Mouse (Mus musculus) cerebellum, postnatal 10 days (tissue): Measurements from ENCODE around the gene Spag9.

Experiments
- DNase-seq, 2 experiments: peaks; one replicate each; pipeline ENCODE4 v3.0.0; 2021; ENCODE audit warnings: mixed read lengths in 2 of 2

The Spag9 gene

DNA sequence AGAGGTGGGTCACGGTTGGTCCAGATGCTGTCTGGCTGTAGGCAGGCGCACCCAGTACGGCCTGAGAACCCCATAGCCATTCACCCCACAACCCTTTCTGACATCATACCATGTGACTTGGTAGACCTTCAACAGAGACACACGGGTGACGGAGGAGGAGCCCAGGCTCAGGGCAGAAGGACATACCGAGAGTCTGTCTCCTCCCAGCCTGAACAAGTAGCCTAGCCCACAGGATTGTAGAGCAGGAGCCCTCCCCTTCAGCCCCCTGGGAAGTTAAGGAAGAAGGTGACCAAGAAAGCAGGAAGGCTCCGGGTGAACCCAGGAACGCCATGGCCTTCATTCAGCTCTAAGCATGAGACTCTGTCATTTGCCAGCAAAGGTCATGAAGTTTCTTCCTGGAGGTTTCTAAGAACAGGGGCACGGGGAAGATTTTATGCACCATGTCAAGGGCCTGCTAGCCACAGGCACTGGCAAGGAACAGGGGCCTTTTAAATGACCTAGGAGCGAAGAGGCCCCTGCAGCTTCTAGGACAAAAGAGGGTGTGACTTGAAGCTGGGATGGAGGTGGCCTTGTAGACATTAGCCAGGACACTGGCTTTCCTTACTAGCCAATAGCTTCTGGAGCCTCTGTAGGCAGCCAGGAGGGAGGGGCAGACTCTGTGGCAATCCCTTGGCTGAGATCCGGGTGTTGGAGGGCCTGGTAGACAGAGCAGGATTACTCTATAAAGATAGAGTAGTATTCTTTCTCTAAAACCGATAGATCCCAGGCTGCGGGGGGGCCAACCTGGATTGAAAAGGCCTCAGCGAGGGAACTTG is 163.4 kb downstream of the Spag9 start:
- peak; percentile 83 to 90 for DNase-seq

DNA sequence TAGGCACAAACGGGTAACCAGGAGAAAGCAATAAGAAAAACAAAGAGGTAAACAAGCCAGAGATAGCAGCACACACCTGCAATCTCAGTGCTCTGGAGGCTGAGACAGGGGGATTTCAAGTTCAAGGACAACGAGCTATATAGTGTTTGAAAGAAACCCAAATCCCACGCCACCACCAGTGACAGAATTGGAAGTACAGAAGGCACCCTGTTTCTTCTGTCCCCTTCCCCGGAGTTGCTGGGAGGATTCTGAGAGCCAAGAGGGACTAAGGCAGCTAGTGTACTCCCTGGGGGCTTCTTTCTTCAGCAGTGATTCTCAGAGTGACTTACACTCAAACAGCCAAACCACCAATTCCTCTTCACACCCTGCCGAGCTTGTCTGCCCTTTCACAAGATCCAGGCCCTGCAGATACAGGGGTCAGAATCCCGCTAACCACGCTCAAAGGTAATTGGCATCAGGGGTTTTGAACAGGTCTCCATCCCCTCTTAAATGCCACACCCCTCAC is 164.1 kb downstream of the Spag9 start:
- no peak for DNase-seq

DNA sequence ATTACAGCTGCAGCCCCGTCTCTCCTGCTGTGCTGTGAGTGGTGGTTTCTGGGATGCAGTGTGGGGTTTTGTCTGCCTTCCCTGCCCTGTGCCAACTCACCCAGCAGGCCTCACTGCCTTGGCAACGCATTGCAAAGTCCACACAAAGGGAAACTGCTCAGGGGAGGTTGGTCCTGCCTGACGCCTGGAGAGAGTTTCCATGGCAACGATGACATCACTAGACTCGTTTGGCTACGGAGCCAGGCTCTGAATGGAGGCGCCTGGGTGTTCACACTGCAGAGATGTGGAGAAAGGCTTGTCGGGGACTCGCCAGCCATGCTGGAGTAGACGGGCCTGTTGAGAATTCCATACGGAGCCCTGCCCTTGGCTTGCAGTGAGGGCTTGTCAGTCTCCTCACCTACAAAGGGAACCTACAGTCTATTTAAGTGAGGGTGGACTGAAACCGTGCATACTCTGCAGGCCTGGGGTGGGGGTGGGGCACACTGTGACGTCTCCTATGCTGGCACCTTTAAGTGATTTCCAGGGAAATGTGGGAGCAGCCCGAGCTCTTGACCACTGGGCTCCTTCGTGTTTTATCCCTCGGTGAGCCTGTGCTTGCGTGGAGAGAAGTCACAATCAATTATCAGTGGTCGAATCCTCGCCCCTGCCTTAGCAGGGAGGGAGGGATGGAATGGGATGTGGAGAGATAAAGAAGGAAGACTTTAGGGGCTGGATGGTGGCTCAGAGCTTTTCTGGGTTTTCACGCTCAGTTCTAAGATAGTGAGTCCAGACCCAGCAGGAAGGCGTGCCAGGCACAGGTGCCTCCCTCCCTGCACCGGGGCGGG is 164.8 kb downstream of the Spag9 start:
- peak; percentile 98 for DNase-seq

DNA sequence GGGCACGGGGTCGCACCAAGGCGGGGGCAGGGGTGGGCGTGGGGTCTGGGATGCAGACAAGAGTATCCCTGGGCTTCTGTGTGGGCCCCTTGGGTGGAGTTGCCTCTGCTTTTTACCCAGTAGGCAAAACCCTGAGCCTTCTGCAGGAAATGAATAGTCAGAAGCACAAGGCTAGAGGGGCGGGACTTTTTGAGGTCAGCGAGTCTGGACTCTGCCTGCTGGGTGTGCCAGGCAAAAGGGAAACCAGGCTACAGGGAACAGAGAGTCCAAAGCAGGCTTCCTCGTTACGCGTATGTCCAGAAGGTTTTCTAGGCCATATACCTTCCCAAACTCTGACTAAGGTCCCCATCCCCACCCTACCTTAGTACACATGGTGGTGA is 165.4 kb downstream of the Spag9 start:
- peak; percentile 67 to 71 for DNase-seq

DNA sequence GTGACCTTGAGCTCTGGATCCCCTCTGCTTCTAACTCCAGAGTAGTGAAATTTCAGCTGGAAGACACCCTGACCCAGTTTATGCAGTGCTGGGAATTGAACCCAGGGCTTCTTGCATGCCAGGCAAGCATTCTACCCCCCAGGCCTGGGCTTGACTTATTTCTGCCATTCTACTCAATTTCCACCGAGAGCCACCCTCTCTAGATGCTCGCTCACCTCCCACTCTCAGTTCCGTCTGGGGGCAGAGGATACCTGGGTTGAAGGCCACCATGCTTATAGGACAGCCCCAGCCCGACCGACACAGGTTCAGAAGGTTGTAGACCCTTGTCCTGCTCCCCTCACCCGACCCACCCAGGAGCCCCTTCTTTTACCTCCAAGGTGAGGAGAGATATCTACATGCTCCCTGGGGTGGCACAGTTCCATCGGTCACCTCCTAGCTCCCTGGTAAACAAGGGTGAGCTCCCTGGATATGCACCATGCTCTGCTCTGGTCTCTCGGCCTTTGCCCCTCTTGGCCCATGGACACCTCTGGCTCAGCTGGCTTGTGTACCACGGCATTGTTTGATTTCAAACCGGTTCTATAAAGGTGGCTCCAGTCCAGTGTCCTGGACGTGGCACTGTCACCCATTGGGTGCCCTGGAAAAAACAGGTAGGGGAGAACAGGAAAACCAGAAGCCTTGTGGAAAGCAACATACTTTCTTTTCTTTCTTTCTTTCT is 166.1 kb downstream of the Spag9 start:
- no peak for DNase-seq

DNA sequence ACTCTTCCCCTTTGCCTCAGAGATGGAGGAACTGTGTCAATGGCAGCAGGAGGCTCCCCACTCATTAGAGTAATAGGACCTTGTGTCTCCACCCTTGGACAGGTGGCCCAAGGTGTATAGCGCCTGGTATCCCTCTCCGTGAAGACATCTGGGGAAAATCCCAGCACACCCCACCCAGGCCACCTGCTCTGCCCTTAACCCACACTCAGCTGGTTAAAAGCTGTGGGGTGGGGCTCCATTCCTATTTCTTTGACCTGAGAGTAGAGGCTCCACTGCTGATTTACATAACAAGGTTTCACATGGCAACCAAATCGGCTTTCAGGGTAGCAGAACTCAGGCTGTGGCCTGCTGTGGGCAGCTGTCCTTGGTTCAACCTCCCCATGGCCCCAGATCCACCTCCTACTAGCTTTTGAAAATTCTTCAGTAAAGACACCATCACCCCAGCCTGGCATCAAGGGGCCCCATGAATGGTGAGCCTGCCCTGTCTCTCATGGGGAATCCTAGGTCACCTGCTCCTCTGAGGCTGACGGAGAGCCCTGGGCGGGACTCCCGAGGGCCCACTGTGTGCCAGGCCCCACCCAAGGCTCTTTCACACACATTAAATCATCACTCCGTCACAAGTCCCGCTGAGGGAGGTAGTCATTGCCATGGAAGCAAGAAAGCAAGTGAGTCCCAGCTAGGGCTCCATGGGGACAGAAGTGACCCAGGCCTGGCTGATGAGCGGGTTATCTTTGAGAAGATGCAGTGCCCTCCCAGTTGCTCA is 167.3 kb downstream of the Spag9 start:
- DNase-seq, result no peak

DNA sequence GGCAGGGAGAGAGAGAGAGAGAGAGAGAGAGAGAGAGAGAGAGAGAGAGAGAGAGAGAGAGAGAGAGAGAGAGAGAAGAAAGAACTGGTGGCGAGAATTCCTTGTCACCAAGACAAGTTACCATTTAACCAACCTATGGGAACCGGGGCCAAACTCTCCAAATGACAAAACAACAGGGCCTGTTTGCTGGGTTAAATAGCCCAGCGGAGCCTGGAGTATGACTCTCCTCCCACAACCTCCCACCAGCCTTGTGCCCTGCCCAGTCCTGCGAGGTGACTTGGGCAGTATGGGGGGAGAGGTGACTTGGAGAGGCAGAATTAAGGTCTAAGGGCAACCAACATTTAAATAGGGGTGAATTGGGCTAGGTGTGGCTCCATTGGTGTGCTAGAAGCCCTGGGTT is 169.9 kb downstream of the Spag9 start:
- DNase-seq, result no peak

DNA sequence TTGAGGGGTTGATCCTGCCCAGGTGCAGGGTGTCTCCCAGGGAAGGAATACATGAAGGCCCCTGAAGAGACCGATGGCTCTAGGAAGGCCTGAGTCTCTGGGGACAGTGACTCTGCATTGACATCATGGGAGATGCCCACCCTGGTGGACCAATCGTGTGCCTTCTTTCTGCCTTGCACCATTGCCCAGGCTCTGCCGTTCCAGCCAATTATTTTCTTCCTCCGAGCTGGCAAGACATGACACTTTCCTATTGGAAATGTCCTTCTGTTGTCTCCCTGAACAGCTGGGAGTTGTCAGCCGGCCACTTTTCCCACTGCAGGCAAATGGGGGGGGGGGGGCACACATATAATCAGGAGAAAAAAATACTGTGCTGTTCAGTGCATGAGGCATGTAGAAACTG is 172.3 kb downstream of the Spag9 start:
- DNase-seq, result peak; percentile 71 to 83

DNA sequence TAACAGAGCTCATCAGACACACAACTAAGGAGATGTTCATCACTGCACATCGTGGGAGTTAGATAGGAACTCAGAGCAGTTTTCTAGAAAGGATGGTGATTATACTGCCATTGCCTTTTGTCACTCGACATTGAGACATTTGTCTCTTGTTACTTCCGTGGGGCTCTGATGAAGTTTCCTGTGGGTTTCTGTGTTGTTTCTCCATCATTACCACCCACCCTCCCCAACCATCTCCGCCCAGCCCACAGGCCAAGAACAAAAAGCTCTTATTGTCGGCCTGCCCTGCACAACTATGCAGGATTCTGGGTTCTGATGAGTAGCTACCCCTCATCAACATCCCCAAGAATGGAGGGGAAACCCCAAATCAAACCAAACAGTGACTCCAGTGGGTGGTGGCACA is 173.7 kb downstream of the Spag9 start:
- no peak for DNase-seq

DNA sequence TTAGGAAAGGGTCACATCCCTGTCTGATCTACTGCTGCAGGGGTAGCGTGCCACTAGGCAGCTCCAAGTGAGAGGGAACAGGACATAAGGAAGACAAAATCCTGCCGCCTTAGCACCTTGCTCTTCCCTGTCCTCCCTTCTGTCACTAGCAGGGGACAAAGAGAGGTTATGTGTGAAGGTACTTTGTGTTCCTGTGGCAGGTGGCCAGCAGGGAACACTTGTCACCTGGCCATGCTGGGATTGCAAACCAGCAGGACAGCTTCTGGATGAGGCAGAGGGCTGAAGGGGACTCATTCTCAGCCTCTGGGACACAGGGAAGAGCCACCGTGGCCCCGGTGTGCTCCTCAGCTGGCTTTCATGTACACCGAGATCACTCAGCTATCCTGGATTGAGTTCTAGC is 175.8 kb downstream of the Spag9 start:
- DNase-seq, result no peak

DNA sequence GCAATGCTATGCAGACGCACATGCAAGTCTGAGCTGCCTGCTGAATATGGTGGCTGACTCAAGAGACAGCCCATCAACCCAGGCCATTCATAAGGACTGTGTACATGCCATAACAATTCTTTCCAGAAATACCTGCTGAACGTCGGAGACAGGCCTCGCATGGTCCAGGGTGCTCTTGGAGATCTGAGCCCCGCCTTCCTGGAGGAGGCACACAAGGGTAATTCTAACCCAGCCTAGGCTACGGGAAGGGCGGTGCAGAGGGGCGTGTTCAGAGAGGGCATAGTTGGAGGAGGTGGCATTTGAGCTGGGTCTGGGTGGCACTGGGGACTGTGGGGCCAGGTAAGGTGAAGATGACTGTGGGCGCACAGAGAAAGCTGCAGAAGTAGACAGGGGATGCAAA is 176.3 kb downstream of the Spag9 start:
- DNase-seq, result no peak

DNA sequence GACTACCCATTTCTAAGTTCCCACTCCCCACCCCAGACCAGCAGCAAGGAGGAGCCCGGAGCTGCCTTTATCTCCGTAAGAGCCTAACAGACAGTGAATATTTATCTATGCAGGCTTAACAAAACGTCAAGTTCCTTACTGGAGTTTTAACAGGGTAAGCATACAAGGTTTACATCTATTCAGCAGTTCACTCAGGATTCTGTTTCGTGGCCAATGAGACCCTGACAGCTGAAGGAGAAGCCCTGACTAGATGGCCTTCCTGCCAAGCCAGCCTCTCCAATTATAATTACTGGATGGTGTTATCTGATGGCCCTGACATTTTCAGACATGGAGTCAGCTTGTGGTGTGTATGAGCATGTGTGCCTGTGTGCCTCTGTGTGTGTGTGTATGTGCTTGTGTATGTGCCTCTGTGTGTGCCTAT is 177.8 kb downstream of the Spag9 start:
- DNase-seq, result no peak

DNA sequence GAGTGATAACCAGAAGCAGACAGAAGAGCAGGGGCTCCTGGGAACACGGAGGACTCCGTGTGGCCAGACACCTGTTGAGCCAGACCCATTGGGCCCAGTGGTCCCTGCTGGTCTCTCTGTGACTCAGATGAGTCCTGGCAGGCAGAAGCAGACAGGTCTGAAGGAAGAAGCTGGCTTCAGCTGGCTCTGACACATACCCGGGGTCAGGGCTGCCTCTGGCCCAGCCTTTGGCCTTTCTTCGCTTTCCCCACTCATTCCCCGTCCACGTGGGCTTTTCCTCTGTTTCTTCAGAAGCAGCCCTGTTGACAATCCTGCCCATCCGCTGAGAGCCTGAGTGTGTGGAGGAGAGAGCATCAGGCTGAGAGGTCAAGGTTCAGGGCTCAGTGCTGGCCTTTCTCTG is 179.4 kb downstream of the Spag9 start:
- DNase-seq, result no peak
